Mouse (Mus musculus) forebrain, embryonic 15.5 days (tissue): Measurements from ENCODE around the gene Rab7. TPM values are rescaled to one million over a fixed set of nuclear protein-coding genes. Genes with fewer than 3 reads are reported as not detected.

Source experiments
- microRNA-seq: library from miRNA; unstranded; fragments of <30 nt; microRNA quantifications from one replicate; pipeline ENCODE4, GENCODE M21; 2016
- polyA plus RNA-seq: library from polyadenylated mRNA; unstranded; fragments of >200 nt; fragmentation: Nextera tagmentation; extraction: Ambion mirVana; gene quantifications from 2 replicates; pipeline ENCODE4 v1.2.1, GENCODE M21; 2015

The Rab7 gene
- polyA plus RNA-seq, 1 experiment from 2014 or later = 302 TPM

Small RNA genes within 50 kb of the gene (microRNA-seq; reads per million reads assigned to microRNA genes)
- gene Gm47286 = 3.1 reads per million, percentile 8 among the genes with 10 or more reads in this experiment

Other genes starting within 250 kb of the Rab7 start
- 6.9 and 8.0 TPM in 2 replicates for gene Rab43, start 233.1 kb downstream of the Rab7 start, polyA plus RNA-seq
- 3.6 and 3.7 TPM in 2 replicates for gene Gm45140, start 209.5 kb downstream of the Rab7 start, polyA plus RNA-seq
- 37.8 and 38.7 TPM in 2 replicates for gene Isy1, start 206.5 kb downstream of the Rab7 start, polyA plus RNA-seq
- gene Cnbp, start 194.2 kb downstream of the Rab7 start, polyA plus RNA-seq = 741 and 747 TPM in 2 replicates
- gene Copg1, start 157.5 kb downstream of the Rab7 start, polyA plus RNA-seq = 159 and 164 TPM in 2 replicates
- 58.5 and 60.2 TPM in 2 replicates for gene Hmces, start 131.3 kb downstream of the Rab7 start, polyA plus RNA-seq
- gene H1fx, start 63.6 kb downstream of the Rab7 start, polyA plus RNA-seq = 50.3 and 70.8 TPM in 2 replicates
- gene Rpn1, start 39.2 kb upstream of the Rab7 start, polyA plus RNA-seq = 246 and 262 TPM in 2 replicates
- 2.1 and 2.7 TPM in 2 replicates for gene Gata2, start 148.6 kb upstream of the Rab7 start, polyA plus RNA-seq
- not detected in 2 replicates for gene Dnajb8, start 177.0 kb upstream of the Rab7 start, polyA plus RNA-seq